Mouse (Mus musculus): Measurements from ENCODE around the gene Rem1.

Rem1 gene

GRCm38 (mm10) chr2:152626774-152627591 lies at the start of gene Rem1:
Rem1 (plus strand) TSS chr2:152626951.
- peak; percentile 78 for DNase-seq

GRCm38 (mm10) chr2:152580107-152580506 lies 46.6 kb upstream of the Rem1 start, which contains the start of gene Defb19:
Defb19 (minus strand) TSS chr2:152580312.
- DNase-seq: no peak

- no peak for DNase-seq
These were observed 46.1 kb upstream of the Rem1 start for GRCm38 (mm10) chr2:152580612-152581011.

DNA sequence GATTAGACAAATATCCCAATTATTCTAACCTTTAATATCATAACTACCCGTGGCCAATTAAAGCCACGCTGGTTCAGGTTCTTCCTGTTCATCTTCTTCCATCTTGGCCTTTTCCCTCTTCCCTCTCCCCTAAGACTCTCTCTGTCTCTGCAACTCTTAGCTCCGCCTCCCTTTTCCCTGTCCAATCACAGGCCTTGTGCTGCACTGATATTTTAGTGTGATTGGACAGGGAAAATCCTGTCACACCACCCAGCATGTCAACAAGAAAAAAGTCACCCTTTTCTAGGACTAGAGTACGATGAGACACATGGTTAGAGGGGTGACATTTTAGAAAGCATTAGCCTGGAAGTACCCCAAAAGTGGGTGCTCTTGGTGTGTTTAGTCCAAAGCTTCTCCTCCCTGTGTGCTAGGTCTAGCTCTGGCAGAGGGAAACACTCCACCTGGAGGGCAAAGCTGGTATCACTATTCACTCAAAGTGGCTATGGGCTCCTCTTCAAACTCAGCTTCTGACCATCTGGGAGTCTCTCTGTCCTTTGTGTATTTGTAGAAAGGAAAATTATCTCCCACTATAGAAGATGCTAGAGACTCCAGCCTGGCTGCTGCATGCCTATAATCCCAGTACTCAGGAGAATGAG lies 39.7 kb upstream of the Rem1 start:
- no peak for DNase-seq

GRCm38 (mm10) chr2:152588450-152588849 lies 38.3 kb upstream of the Rem1 start:
- DNase-seq: no peak

DNA sequence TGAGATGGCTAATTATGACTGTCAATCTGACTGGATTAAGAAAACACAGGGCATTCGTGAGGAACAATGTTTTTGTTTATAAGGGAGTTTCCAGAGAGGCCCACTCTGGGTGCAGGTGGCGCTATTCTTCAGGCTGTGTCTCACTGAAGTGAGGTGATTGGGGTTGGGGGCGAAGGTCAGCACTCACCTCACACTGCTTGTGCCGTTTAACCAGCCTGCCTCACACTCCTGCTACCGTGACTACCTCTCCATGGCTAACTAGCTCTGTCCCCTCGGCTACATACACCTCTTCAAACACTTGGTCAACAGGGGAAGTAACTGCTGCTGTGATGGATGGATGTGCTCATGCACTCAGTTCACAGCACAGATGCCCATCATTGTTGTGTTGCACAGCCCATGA lies 37.7 kb upstream of the Rem1 start:
- DNase-seq: no peak

DNA sequence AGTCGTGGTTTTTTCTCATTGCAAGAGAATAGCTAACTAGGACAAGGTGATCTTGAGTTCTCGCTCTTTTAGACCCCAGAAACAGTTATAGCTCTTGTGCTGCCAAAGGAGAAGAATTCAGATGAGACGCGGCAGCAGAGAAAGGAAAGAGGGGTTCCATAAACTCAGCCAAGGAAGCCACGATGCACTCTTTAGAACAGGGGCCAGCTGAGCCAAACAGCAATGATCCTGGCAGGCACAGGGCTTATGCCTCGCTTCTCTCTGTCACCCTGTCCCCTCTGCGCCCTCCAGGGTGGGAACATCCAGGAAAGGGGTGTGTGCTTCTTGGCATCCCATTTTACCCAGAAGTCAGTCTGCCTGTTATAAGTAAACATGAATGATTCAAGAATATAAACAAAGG lies 27.5 kb upstream of the Rem1 start, which contains the start of gene Defb45:
TSS of gene Defb45 (minus strand) at position 101 of the 400 bp plus-strand sequence.
- DNase-seq: no peak

- no peak for DNase-seq
These were observed 26.7 kb upstream of the Rem1 start for GRCm38 (mm10) chr2:152600076-152600475.

DNA sequence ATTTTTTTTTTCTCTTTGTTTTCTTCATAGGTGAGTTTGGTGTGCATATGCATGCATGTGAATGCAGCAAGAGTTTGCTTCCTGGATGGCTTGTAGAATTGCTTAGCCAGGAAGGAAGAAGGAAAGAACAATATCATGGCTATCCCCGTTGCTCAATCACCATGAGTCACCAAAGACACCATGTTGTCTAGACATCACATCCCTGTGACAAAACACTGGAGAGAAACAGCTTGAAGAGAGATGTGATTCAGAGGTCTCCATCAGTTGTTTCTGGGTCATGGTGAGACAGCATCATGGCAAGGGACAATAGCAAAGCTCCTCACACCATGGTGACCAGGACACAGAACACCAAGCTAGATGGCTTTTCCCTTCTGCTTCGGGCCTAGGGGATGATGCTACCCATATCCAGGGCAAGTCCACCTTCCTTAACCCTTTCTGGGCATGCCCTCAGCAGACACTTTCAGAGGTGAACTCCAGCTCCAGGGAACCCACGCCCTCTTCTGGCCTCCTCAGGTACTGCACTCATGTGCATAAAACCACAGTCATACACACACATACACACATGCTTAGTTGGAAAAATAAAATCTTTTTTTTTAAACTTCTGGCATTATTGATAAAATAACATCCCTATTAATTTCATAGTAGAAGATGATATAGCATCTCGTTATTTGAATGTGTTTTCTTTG lies 25.3 kb upstream of the Rem1 start:
- DNase-seq: no peak

DNA sequence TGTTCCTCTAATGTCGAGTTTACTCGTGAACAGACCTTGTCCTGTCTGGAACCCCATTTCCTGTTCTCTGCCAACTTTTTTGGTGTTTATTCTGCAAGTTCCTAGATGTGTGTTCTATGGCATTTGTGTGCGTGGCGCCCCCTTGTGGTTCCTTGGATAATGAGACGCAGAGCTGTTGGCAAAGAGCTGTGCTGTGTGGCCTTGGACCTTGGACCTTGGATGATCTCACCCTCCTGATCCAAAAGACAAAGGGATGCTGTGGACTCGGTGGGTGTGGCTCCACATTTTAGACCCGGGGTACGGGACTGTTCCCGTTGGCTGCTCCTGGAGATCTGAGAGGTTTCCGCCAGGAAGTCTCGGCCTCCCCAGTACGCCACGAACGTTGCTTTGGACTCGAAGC lies 22.7 kb upstream of the Rem1 start, which contains the start of gene Defb36:
TSS of gene Defb36 (plus strand) at position 271 of the 400 bp plus-strand sequence.
- DNase-seq: peak; percentile 50

GRCm38 (mm10) chr2:152607746-152608145 lies 19.0 kb upstream of the Rem1 start:
- no peak for DNase-seq

DNA sequence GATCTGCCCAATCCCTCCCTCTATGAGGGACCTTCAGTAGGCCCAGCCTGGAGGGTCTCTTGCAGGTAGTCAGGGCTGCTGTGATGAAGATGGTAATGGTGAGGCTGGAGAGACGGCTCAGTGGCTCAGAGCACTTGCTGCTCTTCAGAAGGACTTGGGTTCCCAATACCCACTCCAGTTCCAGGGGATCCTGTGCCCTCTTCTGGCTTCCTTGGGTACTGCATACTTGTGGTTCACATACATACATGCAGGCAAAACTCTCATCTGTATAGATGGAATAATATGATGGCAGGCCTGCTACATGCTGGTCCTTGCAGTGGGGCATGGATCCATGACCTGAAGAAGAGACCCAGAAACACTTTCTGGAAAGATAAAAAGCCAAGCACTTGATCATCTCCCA lies 18.0 kb upstream of the Rem1 start:
- no peak for DNase-seq

DNA sequence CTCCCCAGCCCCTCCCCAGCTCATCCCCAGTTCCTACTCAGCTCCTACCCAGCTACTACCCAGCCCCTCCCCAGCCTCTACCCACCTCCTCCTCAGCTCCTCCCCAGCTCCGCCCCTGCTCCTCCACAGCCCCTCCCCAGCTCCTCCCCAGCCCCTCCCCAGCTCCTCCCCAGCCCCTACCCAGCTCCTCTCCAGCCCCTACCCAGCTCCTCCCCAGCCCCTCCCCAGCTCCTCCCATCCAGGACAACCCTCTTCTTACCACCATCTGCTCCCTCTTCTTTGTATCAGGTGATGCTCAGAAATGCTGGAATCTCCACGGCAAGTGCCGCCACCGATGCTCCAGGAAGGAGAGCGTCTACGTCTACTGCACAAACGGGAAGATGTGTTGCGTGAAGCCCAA lies 14.6 kb upstream of the Rem1 start:
- DNase-seq: no peak

GRCm38 (mm10) chr2:152615563-152615962 lies 11.2 kb upstream of the Rem1 start:
- DNase-seq: peak; percentile 79

DNA sequence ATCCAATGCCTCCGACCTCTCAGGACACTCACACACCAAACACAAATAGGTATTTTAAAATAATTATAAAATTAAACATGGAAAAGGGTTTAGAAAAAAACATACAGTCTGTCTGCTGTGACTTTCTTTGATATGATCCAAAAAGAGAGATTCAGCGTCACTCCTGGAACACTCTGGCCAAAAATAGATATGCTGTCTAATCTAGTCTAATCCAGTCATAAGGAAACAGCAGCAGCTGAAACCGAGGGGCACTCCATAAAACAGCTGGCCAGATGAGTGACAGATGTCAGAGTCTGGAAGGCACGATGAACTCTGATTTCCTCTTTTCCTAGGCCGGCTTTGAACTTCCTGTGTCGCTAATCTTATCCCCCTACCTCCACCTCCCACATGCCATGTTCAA lies 10.3 kb upstream of the Rem1 start:
- no peak for DNase-seq

GRCm38 (mm10) chr2:152617374-152617773 lies 9.4 kb upstream of the Rem1 start:
- DNase-seq: no peak

GRCm38 (mm10) chr2:152620367-152621134 lies 6.2 kb upstream of the Rem1 start:
- peak; percentile 64 for DNase-seq

GRCm38 (mm10) chr2:152622151-152622550 lies 4.6 kb upstream of the Rem1 start:
- DNase-seq: no peak

DNA sequence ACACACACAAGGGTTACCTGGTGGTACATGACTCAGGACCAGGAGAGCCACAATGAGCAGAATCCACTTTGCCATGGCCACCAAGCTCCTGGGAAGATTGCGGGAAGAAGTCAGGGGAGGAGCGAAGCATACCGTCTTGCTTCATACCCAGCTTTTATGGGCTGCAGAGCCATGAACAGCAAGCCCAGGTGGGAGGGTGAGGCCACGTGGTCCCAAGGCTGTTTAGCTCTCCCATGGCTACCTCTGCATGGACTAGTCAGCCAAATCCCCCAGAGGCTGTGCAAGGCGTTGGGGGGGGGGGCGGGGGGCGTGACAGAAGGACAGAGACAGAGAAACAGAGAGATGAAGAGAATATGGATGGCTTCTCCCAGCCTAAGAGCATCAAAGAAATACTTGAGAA lies 3.8 kb upstream of the Rem1 start, which contains the start of gene Defb25:
TSS of gene Defb25 (minus strand) at position 101 of the 400 bp plus-strand sequence.
- no peak for DNase-seq

GRCm38 (mm10) chr2:152624566-152624965 lies 2.2 kb upstream of the Rem1 start:
- no peak for DNase-seq

GRCm38 (mm10) chr2:152625256-152625655 lies 1.5 kb upstream of the Rem1 start:
- no peak for DNase-seq

- peak; percentile 55 for DNase-seq
These were observed 1.3 kb downstream of the Rem1 start for GRCm38 (mm10) chr2:152628066-152628465.

GRCm38 (mm10) chr2:152629239-152629638 lies 2.5 kb downstream of the Rem1 start:
- DNase-seq: no peak

Data from lung, postnatal 10 days (tissue).